Mouse (Mus musculus): Measurements from ENCODE around the gene Sgip1. TPM values are rescaled to one million over a fixed set of nuclear protein-coding genes. Genes with fewer than 3 reads are reported as not detected.

Gene Sgip1
- 27.3 and 27.8 TPM in 2 replicates for polyA plus RNA-seq (2016; fragmentation: Nextera tagmentation; extraction: Ambion mirVana)

DNA sequence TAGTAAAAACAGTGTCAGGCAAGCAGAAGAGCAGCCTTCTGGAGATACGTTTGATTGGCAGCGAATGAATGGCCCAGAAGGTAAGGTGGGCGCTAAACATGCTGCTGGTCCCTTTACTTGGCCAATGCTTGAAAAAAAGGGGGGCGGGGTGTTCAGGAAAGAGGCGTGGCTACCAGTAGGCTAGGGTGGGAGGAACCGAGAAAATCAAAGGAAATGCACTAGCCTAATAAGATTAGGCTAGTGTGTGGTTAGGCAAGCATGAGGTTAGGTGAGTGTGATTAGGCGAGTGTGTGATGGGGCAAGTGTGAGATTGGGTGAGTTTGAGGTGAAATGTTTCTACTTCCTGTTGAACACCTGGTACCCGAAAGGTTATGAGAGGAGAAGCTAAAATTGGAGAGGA lies at the start of gene Sgip1:
Sgip1 (plus strand) TSS at position 11 of the 400 bp plus-strand sequence.
- Histone ChIP-seq H3K36me3 (replicated peaks) (no peaks in the 10 kb centered on the region), H3K4me3 (replicated peaks) (no peak within 1 kb of the TSS), H3K27ac (no peak within 1 kb of the TSS), H3K27me3 (no peaks in the 10 kb centered on the region), H3K4me1 (no peaks in the 10 kb centered on the region), H3K9ac (no peak within 1 kb of the TSS), H3K9me3 (no peaks in the 10 kb centered on the region), H3K4me2 (no peak within 1 kb of the TSS)
- no peak for ATAC-seq (ENCODE audit: low FRiP score)
- 60% methylated on average over 8 of the region's 8 CpGs for WGBS

DNA sequence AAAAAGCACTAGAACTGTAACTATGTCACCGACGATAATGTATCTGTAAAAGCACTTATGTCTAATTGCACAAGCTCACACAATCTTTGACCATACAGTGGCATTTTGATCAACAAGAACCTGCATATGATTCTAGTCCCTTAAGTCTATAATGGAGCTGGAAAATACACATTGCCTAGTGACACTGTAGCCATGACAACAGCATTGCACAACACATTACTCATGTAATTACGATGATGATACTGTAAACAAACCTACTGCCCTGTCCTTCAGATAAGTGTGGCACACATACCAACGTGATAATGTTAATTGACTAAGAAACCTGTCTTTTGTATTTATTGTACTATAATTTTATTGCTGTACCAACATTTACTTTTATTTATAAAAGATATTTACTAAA lies 49.7 kb upstream of the Sgip1 start:
- H3K27me3 ChIP-seq, result no peaks in the 10 kb centered on the region
- H3K27ac ChIP-seq, result no peak overlapping the region
- no peak overlapping the region for H3K4me3 ChIP-seq (replicated peaks)
- no peaks in the 10 kb centered on the region for H3K36me3 ChIP-seq (replicated peaks)
- H3K4me1 ChIP-seq, result no peaks in the 10 kb centered on the region
- no peak for ATAC-seq (ENCODE audit: low FRiP score)
- no peaks in the 10 kb centered on the region for H3K9me3 ChIP-seq
- 78% methylated on average over 4 of the region's 4 CpGs for WGBS
- H3K4me2 ChIP-seq, result no peak overlapping the region
- no peak overlapping the region for H3K9ac ChIP-seq

DNA sequence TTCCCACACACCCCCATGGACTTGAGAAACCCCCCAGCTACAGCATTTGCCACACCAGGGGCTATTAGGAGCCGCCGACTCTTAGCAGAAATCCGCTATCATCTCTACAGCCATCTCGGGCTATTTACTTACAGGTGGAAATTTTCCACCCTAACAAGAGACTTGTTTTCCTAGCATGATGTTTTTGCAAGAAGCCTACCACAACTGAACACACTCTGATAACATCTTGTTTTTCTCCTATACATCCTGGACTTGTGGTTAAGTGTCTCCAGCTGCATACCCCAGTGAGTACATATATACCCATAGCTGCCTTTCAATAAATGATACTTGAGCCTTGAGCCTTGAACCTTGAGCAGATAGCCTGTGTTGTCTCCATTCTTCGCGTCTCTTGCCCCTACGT lies 43.1 kb upstream of the Sgip1 start:
- H3K4me3 ChIP-seq (replicated peaks), result no peak overlapping the region
- no peak overlapping the region for H3K4me2 ChIP-seq
- H3K27ac ChIP-seq, result no peak overlapping the region
- H3K36me3 ChIP-seq (replicated peaks), result no peaks in the 10 kb centered on the region
- ATAC-seq (ENCODE audit: low FRiP score), result no peak
- no peaks in the 10 kb centered on the region for H3K4me1 ChIP-seq
- no peak overlapping the region for H3K9ac ChIP-seq
- H3K9me3 ChIP-seq, result no peaks in the 10 kb centered on the region
- H3K27me3 ChIP-seq, result no peaks in the 10 kb centered on the region
- 95% methylated on average over 7 of the region's 7 CpGs for WGBS

DNA sequence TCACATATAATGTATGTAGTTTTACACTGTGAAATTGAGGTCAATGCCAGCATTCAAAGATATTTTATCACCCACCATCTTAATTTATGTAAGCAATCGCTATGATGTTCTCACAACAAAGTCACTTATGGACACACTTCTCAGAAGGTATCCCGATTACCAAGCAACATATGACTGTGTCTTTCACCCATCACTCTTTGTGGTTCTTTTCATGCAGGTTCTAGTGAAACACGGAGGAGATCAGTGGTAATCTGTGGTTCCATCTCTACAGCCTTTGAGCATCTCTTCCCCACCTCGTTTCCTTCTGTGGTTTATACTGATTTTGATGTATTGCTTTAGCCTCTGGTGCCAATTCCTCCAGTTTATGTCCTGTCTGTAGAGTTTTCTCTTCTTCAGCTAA lies 29.4 kb upstream of the Sgip1 start:
- H3K4me2 ChIP-seq, result no peak overlapping the region
- no peak overlapping the region for H3K27ac ChIP-seq
- H3K9me3 ChIP-seq, result no peaks in the 10 kb centered on the region
- no peak overlapping the region for H3K4me3 ChIP-seq (replicated peaks)
- no peak overlapping the region for H3K9ac ChIP-seq
- 89% methylated on average over 4 of the region's 4 CpGs for WGBS
- no peaks in the 10 kb centered on the region for H3K27me3 ChIP-seq
- H3K4me1 ChIP-seq, result no peaks in the 10 kb centered on the region
- ATAC-seq (ENCODE audit: low FRiP score), result no peak
- H3K36me3 ChIP-seq (replicated peaks), result no peaks in the 10 kb centered on the region

DNA sequence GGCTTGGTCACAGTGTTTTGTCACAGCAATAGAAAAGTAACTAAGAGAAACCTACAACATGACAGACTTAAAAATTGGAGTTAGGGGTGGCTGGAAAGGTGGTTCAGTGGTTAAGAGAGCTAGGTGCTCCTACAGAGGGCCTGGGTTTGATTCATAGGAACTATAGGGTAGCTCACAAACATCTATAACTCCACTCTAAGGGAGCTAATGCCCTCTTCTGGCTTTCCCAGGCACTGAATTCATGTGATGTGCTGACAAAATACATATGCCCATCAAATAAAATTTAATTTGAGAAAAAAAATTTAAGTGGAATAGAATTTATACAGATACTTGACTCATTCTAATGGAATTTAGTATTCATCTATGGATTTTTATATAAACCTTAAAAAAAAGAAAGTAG lies 25.6 kb upstream of the Sgip1 start:
- Histone ChIP-seq H3K4me3 (replicated peaks) (no peak overlapping the region), H3K4me1 (no peaks in the 10 kb centered on the region), H3K27me3 (no peaks in the 10 kb centered on the region), H3K27ac (no peak overlapping the region), H3K4me2 (no peak overlapping the region), H3K9me3 (no peaks in the 10 kb centered on the region), H3K9ac (no peak overlapping the region), H3K36me3 (replicated peaks) (no peaks in the 10 kb centered on the region)
- no peak for ATAC-seq (ENCODE audit: low FRiP score)

DNA sequence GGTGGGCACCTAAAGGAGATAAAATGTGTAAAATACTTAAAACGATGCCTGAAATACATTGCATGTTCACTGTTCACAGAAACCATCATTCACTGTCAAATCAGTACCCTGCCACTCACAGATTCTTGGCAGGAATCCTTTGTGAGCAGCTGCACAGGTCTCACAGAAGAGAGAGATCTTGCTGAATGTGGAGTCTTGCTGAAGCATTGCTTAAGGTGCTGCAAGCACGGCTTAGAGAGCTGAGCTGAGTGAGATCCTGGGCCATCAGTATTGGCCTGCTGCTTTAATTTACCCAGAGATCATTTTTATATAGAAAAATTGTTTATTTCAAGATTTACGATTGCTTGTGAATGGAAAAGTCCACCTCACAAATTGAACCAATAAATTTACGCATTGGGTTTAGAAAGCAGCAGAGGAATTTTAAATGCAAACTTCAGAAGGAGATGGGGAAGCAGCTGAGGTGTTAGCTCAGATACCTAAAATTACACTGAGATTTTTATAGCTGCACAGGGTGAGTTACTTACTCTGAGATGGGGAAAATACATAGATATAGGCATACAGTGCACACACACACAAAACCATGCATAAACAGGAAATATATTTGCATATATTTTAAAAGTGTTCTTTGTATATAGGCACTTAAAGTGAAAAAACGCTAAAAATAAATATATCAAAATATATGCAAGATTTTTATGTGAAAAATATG lies 23.8 kb upstream of the Sgip1 start:
- ATAC-seq (ENCODE audit: low FRiP score), result no peak
- 79% methylated on average over 5 of the region's 5 CpGs for WGBS
- Histone ChIP-seq H3K27me3 (no peaks in the 10 kb centered on the region), H3K4me2 (no peak overlapping the region), H3K9me3 (no peaks in the 10 kb centered on the region), H3K9ac (no peak overlapping the region), H3K36me3 (replicated peaks) (no peaks in the 10 kb centered on the region), H3K4me1 (no peaks in the 10 kb centered on the region), H3K27ac (no peak overlapping the region), H3K4me3 (replicated peaks) (no peak overlapping the region)

DNA sequence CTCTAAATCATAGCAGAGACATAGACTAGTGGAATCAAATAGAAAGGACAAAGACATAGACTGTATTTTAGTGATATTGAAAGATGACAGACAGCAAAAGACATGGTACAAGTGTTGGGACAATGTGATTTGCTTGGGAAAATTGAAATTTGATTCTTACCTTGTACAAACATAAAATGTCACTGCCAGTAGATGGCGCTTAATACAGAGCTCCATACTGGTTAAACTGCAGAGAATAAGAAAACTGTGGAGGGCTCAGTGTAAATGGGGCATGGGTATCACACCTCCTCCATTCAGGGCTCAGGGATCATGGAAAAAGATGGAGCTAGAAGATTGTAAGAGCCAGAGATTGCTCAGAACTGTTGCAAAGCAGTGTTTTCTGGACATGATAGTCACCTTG lies 21.6 kb upstream of the Sgip1 start:
- WGBS, result 3% methylated on average over 1 of the region's 1 CpGs
- H3K36me3 ChIP-seq (replicated peaks), result no peaks in the 10 kb centered on the region
- no peak overlapping the region for H3K9ac ChIP-seq
- H3K9me3 ChIP-seq, result no peaks in the 10 kb centered on the region
- H3K4me2 ChIP-seq, result no peak overlapping the region
- no peak for ATAC-seq (ENCODE audit: low FRiP score)
- no peak overlapping the region for H3K4me3 ChIP-seq (replicated peaks)
- no peaks in the 10 kb centered on the region for H3K27me3 ChIP-seq
- no peak overlapping the region for H3K27ac ChIP-seq
- no peaks in the 10 kb centered on the region for H3K4me1 ChIP-seq

DNA sequence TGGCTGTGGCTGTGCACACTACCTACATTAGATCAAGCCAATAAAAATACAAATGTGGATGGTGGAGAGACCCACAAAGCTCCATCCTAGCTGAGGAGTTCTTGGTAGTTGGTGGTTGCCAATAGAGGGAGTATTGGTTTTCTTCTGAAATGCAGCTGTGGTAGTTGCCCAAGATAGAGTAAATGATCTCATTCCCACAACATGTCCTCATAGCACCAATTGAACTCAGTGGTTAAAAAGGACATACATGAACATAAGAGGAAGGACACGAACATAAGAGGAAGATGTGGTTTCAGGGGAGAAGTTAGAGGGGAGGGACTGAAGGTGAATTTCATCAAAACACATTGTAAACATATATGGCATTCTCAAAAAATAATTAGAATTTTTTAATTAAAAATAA lies 21.1 kb upstream of the Sgip1 start:
- Histone ChIP-seq H3K4me1 (no peaks in the 10 kb centered on the region), H3K4me2 (no peak overlapping the region), H3K27me3 (no peaks in the 10 kb centered on the region), H3K36me3 (replicated peaks) (no peaks in the 10 kb centered on the region), H3K9me3 (no peaks in the 10 kb centered on the region), H3K9ac (no peak overlapping the region), H3K27ac (no peak overlapping the region), H3K4me3 (replicated peaks) (no peak overlapping the region)
- 67% methylated on average over 1 of the region's 1 CpGs for WGBS
- no peak for ATAC-seq (ENCODE audit: low FRiP score)

DNA sequence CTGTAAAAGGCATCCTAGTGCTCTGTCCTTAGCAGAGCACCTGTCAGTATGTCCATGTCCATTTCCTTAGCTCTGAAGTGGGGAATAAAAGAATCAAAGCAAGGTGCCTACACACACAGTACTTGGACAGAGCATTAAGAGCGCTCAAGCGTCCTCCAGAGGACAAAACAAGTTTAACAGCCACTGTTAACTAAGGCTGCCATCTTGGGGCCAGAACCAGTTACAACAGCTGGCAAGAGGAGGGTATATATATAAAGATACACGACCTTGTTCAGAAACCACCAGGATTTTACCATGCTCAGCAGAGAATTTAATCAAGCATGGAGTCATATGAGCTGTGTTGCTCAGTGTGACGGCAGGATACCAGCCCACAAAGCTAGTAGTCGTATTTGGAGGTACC lies 16.7 kb upstream of the Sgip1 start:
- Histone ChIP-seq H3K4me1 (no peaks in the 10 kb centered on the region), H3K27me3 (no peaks in the 10 kb centered on the region), H3K4me3 (replicated peaks) (no peak overlapping the region), H3K27ac (no peak overlapping the region), H3K36me3 (replicated peaks) (no peaks in the 10 kb centered on the region), H3K9ac (no peak overlapping the region), H3K9me3 (no peaks in the 10 kb centered on the region), H3K4me2 (no peak overlapping the region)
- no peak for ATAC-seq (ENCODE audit: low FRiP score)
- whole genome bisulfite sequencing, result 74% methylated on average over 5 of the region's 5 CpGs

DNA sequence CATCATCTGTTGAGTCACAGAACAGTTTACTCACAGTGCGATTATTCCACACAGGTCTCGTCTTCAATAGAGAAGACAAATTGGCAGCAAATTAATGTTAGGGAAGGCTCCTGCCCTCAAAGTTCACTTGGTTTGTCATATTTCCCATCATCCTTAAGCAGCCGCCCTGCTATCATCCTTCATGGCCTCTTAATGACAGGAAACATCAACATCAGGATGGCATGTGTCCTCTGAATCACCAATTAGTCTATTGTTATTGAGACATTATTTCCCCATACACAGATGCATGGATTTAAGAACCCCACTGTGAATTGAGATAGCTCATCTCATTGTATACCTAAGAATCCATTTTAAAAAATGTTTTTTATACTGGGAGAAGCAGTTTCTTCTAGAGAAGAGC lies 10.1 kb upstream of the Sgip1 start:
- no peaks in the 10 kb centered on the region for H3K36me3 ChIP-seq (replicated peaks)
- no peak for ATAC-seq (ENCODE audit: low FRiP score)
- H3K4me1 ChIP-seq, result peaks cover 4% of the 10 kb centered on the region; the same call in 1 of the 2 replicates
- WGBS, result 86% methylated on average over 3 of the region's 3 CpGs
- no peak overlapping the region for H3K4me3 ChIP-seq (replicated peaks)
- H3K27me3 ChIP-seq, result no peaks in the 10 kb centered on the region
- H3K9me3 ChIP-seq, result no peaks in the 10 kb centered on the region
- H3K27ac ChIP-seq, result no peak overlapping the region
- no peak overlapping the region for H3K9ac ChIP-seq
- H3K4me2 ChIP-seq, result no peak overlapping the region

DNA sequence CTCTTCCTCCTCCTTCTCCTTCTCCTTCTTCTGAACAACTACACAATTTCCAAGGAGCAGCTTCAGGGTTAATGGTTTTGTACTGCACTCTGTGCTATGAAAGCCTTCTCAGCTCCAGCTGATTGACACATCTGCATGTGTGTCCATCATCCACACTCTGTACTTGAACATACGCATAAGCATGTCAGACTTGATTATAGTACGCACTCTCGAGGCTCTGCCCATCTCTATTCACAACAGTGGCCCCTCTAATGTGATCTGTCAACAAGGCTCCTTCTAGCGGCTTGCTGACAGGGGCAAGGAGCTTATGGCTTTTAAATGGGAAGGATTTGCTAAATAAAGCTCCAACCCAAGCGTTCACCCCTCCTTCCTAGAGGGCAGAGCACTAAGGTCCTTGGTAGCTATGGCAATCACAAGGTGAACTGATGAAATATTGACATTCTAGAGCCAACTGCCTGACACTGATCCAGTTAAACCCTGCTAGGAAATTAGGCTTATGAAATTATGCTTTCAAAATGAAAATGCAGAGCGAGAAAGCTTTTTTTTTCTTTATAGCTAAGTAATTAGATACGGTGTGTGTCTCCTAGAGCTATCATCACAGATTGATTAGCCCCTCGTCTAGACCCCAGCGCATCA lies 7.0 kb upstream of the Sgip1 start:
- Histone ChIP-seq H3K4me3 (replicated peaks) (no peak overlapping the region), H3K4me1 (peaks cover 4% of the 10 kb centered on the region; the same call in 1 of the 2 replicates), H3K4me2 (no peak overlapping the region), H3K36me3 (replicated peaks) (no peaks in the 10 kb centered on the region), H3K9ac (no peak overlapping the region), H3K27ac (no peak overlapping the region), H3K27me3 (no peaks in the 10 kb centered on the region), H3K9me3 (no peaks in the 10 kb centered on the region)
- ATAC-seq (ENCODE audit: low FRiP score), result 0 out of 2 replicates have a peak, but pooled peaks have one; percentile 20
- WGBS, result 63% methylated on average over 9 of the region's 9 CpGs

DNA sequence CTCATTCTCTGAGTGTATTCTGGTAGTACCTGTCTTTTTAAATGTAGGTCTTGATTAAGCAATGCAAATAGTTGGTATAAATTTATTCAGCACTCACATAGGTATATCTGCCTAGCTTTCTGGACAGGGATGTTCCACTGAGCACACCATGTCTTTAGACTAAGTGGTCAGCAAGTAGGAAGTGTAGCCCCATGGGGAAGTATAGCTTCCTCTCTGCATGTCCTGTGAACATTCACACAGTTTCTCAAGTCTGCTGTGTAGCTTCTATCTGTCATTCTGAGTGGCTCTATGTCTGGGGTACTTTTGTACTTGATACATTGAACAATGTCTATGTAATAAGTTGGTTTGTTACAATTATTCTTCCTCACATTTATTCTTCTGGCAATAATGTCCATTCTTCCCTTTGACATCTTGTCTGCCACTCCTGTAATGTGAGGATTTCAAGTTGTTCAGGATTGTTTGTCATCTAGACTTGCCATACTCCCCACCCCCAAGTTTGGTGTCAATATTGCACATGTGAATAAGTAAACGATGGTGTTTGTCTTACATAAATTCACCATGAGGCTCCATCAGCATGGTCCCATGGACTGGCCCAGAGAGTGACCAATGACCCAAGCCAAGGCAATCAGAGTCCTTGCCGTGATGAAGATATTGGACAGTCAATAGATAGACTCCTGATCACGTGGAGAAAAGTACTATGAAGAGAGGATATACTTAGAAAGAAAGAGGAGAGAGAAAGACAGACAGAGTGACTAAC lies 12.4 kb downstream of the Sgip1 start:
- Histone ChIP-seq H3K9ac (no peak overlapping the region), H3K27me3 (no peaks in the 10 kb centered on the region), H3K9me3 (no peaks in the 10 kb centered on the region), H3K4me3 (replicated peaks) (no peak overlapping the region), H3K4me2 (no peak overlapping the region), H3K36me3 (replicated peaks) (no peaks in the 10 kb centered on the region), H3K27ac (no peak overlapping the region), H3K4me1 (no peaks in the 10 kb centered on the region)
- ATAC-seq (ENCODE audit: low FRiP score), result no peak
- WGBS, result 87% methylated on average over 3 of the region's 3 CpGs
